Mouse (Mus musculus) hematopoietic multipotent progenitor cell, adult 10-12 weeks (in vitro differentiated cells): ENCODE measurements around the gene Slc34a2. TPM values are rescaled to one million over a fixed set of nuclear protein-coding genes. Genes with fewer than 3 reads are reported as not detected.

Source experiments
- polyA plus RNA-seq: library from polyadenylated mRNA; stranded (reverse); fragments of >175 nt; gene quantifications from 2 replicates; pipeline ENCODE4 v1.2.3, GENCODE M21; 2012; ENCODE audit warnings: low replicate concordance

Gene Slc34a2
- polyA plus RNA-seq, result not detected in 2 replicates

DNA sequence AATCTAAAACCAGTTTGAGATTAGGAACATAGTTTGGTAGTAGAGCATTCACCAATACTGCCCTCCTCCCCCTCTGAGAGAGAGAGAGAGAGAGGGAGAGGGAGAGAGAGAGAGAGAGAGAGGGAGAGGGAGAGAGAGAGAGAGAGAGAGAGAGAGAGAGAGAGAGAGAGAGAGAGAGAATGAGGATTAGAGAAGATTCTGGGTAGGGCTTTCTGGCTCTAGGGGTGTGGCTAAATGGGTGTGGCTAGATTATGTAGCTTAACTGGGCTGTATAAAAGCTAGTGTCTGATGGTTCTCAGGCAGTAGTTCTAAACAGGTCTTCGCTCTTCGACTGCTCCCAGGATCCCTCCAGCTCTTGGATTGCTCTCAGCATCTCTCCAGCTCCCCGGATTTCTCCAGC lies at the start of gene Slc34a2:
TSS of gene Slc34a2 (plus strand) at position 301 of the 400 bp plus-strand sequence.

Other genes with a start within 250 kb of the Slc34a2 start
- 4.4 and 6.5 TPM in 2 replicates for gene Anapc4, start 204.1 kb upstream of the Slc34a2 start, polyA plus RNA-seq
- 0.36 and 0.47 TPM in 2 replicates for gene Sel1l3, start 175.8 kb downstream of the Slc34a2 start, polyA plus RNA-seq
- 22.8 and 40.5 TPM in 2 replicates for gene Smim20, start 229.0 kb downstream of the Slc34a2 start, polyA plus RNA-seq